Comparison of ENCODE assay signal across 16 mouse cellular contexts in the genomic region with DNA sequence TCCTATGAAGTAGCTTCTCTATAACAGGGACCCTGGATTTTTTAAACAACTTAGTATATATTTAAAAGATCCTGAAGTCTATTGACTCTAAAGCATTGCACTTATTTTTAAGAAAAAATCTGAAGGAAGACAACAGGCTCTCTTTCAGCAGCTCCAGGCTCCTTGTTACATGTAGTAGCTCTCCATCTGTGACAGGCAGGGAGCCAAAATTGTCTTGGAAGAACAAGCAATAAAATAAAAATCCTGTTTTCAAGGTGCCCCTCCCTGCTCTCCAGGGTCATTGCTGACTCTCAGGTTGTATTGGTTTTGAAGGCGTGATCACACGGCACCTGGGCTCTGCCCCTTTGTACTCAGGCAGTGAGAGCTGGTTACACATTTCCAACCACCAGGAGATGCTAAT.
DNase-seq lines count a peak whose midpoint lies in the region; ATAC-seq and TF ChIP-seq lines count a peak whose summit lies in the region.
"Had no signal": no experiment of that assay in that cellular context is flagged by ENCODE, and none has a peak within 500 bp of the region (broad histone marks: within the 10 kb centered on the region; RNA-seq: fewer than 3 reads in every experiment).

No protein-coding gene starts in this region.

- no peak overlapping the region for H3K4me2 ChIP-seq in forebrain, postnatal 0 days (ENCODE audit: low read depth)
- H3K4me2 ChIP-seq in forebrain, embryonic 13.5 days: no peak overlapping the region
- H3K4me2 ChIP-seq in stomach, postnatal 0 days (replicated peaks; ENCODE audit: low read depth): no peak overlapping the region
- H3K4me2 ChIP-seq in midbrain, embryonic 15.5 days: no peak overlapping the region
- H3K4me2 ChIP-seq: embryonic facial prominence, embryonic 15.5 days; heart, embryonic 12.5 days; hindbrain, embryonic 14.5 days; lung, embryonic 15.5 days had no signal

- H3K4me3 ChIP-seq in forebrain, postnatal 0 days (ENCODE audit: low read depth, low read length): no peak overlapping the region
- no peak overlapping the region for H3K4me3 ChIP-seq in forebrain, embryonic 13.5 days
- no peak overlapping the region for H3K4me3 ChIP-seq in stomach, postnatal 0 days (ENCODE audit: low read depth, low read length)
- H3K4me3 ChIP-seq in midbrain, embryonic 15.5 days: no peak overlapping the region
- H3K4me3 ChIP-seq: embryonic facial prominence, embryonic 15.5 days; heart, embryonic 12.5 days; lung, embryonic 15.5 days; megakaryocyte, embryonic 14.5 days had no signal

- WGBS in forebrain, postnatal 0 days: 90% methylated on average over 2 of the region's 2 CpGs
- 85% methylated on average over 2 of the region's 2 CpGs for WGBS in forebrain, embryonic 13.5 days
- WGBS in stomach, postnatal 0 days: 54% methylated on average over 2 of the region's 2 CpGs
- 93% methylated on average over 2 of the region's 2 CpGs for WGBS in midbrain, embryonic 15.5 days

- peak; percentile 65 for DNase-seq in forebrain, postnatal 0 days
- peak; percentile 42 to 66 for DNase-seq in layer of hippocampus, adult 18-20 months (ENCODE audit: low spot score in 2 of 2)
- peak; percentile 39 to 68 for DNase-seq in left cerebral cortex, postnatal 10 days (ENCODE audit: extremely low spot score in 1 of 2, low spot score in 2 of 2)
- no peak for DNase-seq in stomach, postnatal 0 days (ENCODE audit: low spot score)
- no peak for DNase-seq in embryo, embryonic 9.5 days (ENCODE audit: extremely low spot score)
- no peak for DNase-seq in gastrocnemius, adult 8-10 months (ENCODE audit: low spot score in 2 of 2)
- DNase-seq: kidney, adult 9 months; thymus, postnatal 4 days had no signal

- no peak for TF ChIP-seq EP300 in stomach, postnatal 0 days (optimal IDR thresholded peaks at IDR 0.05)

- H3K36me3 ChIP-seq in forebrain, postnatal 0 days (ENCODE audit: insufficient read depth): no peaks in the 10 kb centered on the region
- no peaks in the 10 kb centered on the region for H3K36me3 ChIP-seq in forebrain, embryonic 13.5 days (ENCODE audit: poor library complexity, severe bottlenecking)
- no peaks in the 10 kb centered on the region for H3K36me3 ChIP-seq in stomach, postnatal 0 days (ENCODE audit: control insufficient read depth, insufficient read depth, low read length)
- no peaks in the 10 kb centered on the region for H3K36me3 ChIP-seq in midbrain, embryonic 15.5 days (replicated peaks)
- H3K36me3 ChIP-seq: embryonic facial prominence, embryonic 15.5 days; heart, embryonic 12.5 days; lung, embryonic 15.5 days had no signal

- no peaks in the 10 kb centered on the region for H3K9me3 ChIP-seq in forebrain, postnatal 0 days (ENCODE audit: low read length)
- no peaks in the 10 kb centered on the region for H3K9me3 ChIP-seq in forebrain, embryonic 13.5 days (replicated peaks)
- no peaks in the 10 kb centered on the region for H3K9me3 ChIP-seq in stomach, postnatal 0 days (ENCODE audit: control insufficient read depth, low read length)
- no peaks in the 10 kb centered on the region for H3K9me3 ChIP-seq in midbrain, embryonic 15.5 days
- H3K9me3 ChIP-seq: embryonic facial prominence, embryonic 15.5 days; heart, embryonic 12.5 days; lung, embryonic 15.5 days had no signal

- no peaks in the 10 kb centered on the region for H3K27me3 ChIP-seq in forebrain, postnatal 0 days (ENCODE audit: insufficient read depth, low read length)
- no peaks in the 10 kb centered on the region for H3K27me3 ChIP-seq in forebrain, embryonic 13.5 days
- no peaks in the 10 kb centered on the region for H3K27me3 ChIP-seq in stomach, postnatal 0 days (ENCODE audit: control insufficient read depth, insufficient read depth, low read length)
- H3K27me3 ChIP-seq in midbrain, embryonic 15.5 days (replicated peaks): no peaks in the 10 kb centered on the region
- H3K27me3 ChIP-seq: embryonic facial prominence, embryonic 15.5 days; heart, embryonic 12.5 days; lung, embryonic 15.5 days; megakaryocyte, embryonic 14.5 days had no signal

- intact Hi-C loops in left cerebral cortex, postnatal 10 days (cut with DNase I): no loop called here

- H3K9ac ChIP-seq in forebrain, postnatal 0 days: no peak overlapping the region
- H3K9ac ChIP-seq in forebrain, embryonic 13.5 days: no peak overlapping the region
- H3K9ac ChIP-seq in stomach, postnatal 0 days (ENCODE audit: low read length): no peak overlapping the region
- no peak overlapping the region for H3K9ac ChIP-seq in midbrain, embryonic 15.5 days
- H3K9ac ChIP-seq: embryonic facial prominence, embryonic 15.5 days; heart, embryonic 12.5 days; hindbrain, embryonic 14.5 days; lung, embryonic 15.5 days had no signal

- H3K27ac ChIP-seq in forebrain, postnatal 0 days (ENCODE audit: low read depth, low read length): no peak overlapping the region
- no peak overlapping the region for H3K27ac ChIP-seq in forebrain, embryonic 13.5 days
- no peak overlapping the region for H3K27ac ChIP-seq in stomach, postnatal 0 days (replicated peaks)
- H3K27ac ChIP-seq in midbrain, embryonic 15.5 days: no peak overlapping the region
- H3K27ac ChIP-seq: embryonic facial prominence, embryonic 15.5 days; hindbrain, embryonic 14.5 days; lung, embryonic 15.5 days had no signal

- no peak for TF ChIP-seq CTCF in forebrain, postnatal 0 days (IDR thresholded peaks at IDR 0.05; ENCODE audit: low read depth)
- TF ChIP-seq CTCF in stomach, postnatal 0 days (IDR thresholded peaks at IDR 0.05; ENCODE audit: low read depth): 0 out of 2 replicates have a peak, but pooled peaks have one; percentile 6

- peak; percentile 42; the same call in 1 of the 2 replicates for ATAC-seq in forebrain, postnatal 0 days
- no peak for ATAC-seq in forebrain, embryonic 13.5 days
- ATAC-seq in stomach, postnatal 0 days (ENCODE audit: low FRiP score, low TSS enrichment): no peak
- no peak for ATAC-seq in midbrain, embryonic 15.5 days (replicated peaks)
- ATAC-seq: activated CD4-positive, CD25-positive, alpha-beta regulatory T cell, adult 4 months had no signal

- no peaks in the 10 kb centered on the region for H3K4me1 ChIP-seq in forebrain, postnatal 0 days (ENCODE audit: insufficient read depth)
- H3K4me1 ChIP-seq in forebrain, embryonic 13.5 days: no peaks in the 10 kb centered on the region
- no peaks in the 10 kb centered on the region for H3K4me1 ChIP-seq in stomach, postnatal 0 days (replicated peaks; ENCODE audit: control insufficient read depth, insufficient read depth)
- H3K4me1 ChIP-seq in midbrain, embryonic 15.5 days: no peaks in the 10 kb centered on the region
- H3K4me1 ChIP-seq: embryonic facial prominence, embryonic 15.5 days; heart, embryonic 12.5 days had no signal

Comparison
In these comparisons a context has a peak if more than half of its experiments do, and no peak if none do; other contexts are left out.
1. DNase-seq: peak in forebrain, postnatal 0 days (single experiment), layer of hippocampus, adult 18-20 months (2 of 2) and left cerebral cortex, postnatal 10 days (2 of 2); none in stomach, postnatal 0 days (single experiment), embryo, embryonic 9.5 days (single experiment) and gastrocnemius, adult 8-10 months (0 of 2).